Mouse (Mus musculus): Measurements from ENCODE around the gene Tmod2. TPM values are rescaled to one million over a fixed set of nuclear protein-coding genes. Genes with fewer than 3 reads are reported as not detected.

Tmod2 gene
- total and polyA plus RNA-seq, 3 experiments = not detected

DNA sequence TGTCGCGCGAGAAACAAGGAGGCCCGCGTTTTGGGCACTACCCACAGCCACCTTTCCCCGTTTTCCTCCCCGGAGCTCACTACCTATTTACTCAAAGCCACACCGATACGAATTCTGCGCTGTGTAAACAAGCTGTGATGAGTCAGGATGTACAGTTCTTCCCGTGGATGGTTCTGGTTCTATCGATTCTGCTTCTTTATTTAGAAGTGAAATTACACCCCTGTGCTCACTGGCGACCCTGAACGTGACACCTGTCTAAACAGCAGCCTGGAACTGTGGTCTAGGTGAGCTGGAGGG, 15.1 kb upstream of the Tmod2 start:
- Histone ChIP-seq H3K79me2 (ENCODE audit: control insufficient read depth, insufficient read depth, low read length, poor library complexity) (no peaks in the 10 kb centered on the region), H3K27ac (ENCODE audit: control insufficient read depth, low read depth, low read length) (no peak overlapping the region), H3K9me3 (replicated peaks; ENCODE audit: insufficient read depth, low read length) (no peaks in the 10 kb centered on the region), H3K9ac (ENCODE audit: control insufficient read depth, low read depth, low read length, poor library complexity, severe bottlenecking) (no peak overlapping the region), H3K4me3 (ENCODE audit: control insufficient read depth in 1 of 2, insufficient read depth in 1 of 2, low read depth in 2 of 2, low read length in 2 of 2) (no peak overlapping the region), H3K4me1 (ENCODE audit: control insufficient read depth in 1 of 2, insufficient read depth in 2 of 2, low read length in 2 of 2) (no peaks in the 10 kb centered on the region), H3K27me3 (ENCODE audit: control insufficient read depth in 1 of 2, insufficient read depth in 2 of 2, low read length in 2 of 2) (no peaks in the 10 kb centered on the region; a peak in 1 of 4 replicates), H3K36me3 (ENCODE audit: control insufficient read depth in 1 of 2, insufficient read depth in 2 of 2, low read length in 2 of 2) (no peaks in the 10 kb centered on the region)
- no peak for DNase-seq (ENCODE audit: low read depth, low spot score)
- TF ChIP-seq CTCF (IDR thresholded peaks at IDR 0.05 in 2 of 3, conservative IDR thresholded peaks at IDR 0.05 in 1 of 3; ENCODE audit: control insufficient read depth in 1 of 3, insufficient read depth in 1 of 3, low read depth in 2 of 3, low read length in 3 of 3, poor library complexity in 1 of 3, severe bottlenecking in 1 of 3) (no peak), CHD1 (IDR thresholded peaks at IDR 0.05; ENCODE audit: low read depth, low read length) (no peak), ZC3H11A (IDR thresholded peaks at IDR 0.05; ENCODE audit: low read depth, low read length) (no peak), MAX (IDR thresholded peaks at IDR 0.05; ENCODE audit: low read length) (no peak), ZNF384 (IDR thresholded peaks at IDR 0.05; ENCODE audit: low read depth, low read length) (no peak), BHLHE40 (IDR thresholded peaks at IDR 0.05; ENCODE audit: borderline replicate concordance, low read depth, low read length) (no peak), GATA1 (IDR thresholded peaks at IDR 0.05; ENCODE audit: low read depth, low read length) (no peak), GABPA (IDR thresholded peaks at IDR 0.05; ENCODE audit: low read depth, low read length) (no peak), TBP (IDR thresholded peaks at IDR 0.05; ENCODE audit: low read depth, low read length) (no peak), HCFC1 (IDR thresholded peaks at IDR 0.05; ENCODE audit: low read depth, low read length) (no peak)

DNA sequence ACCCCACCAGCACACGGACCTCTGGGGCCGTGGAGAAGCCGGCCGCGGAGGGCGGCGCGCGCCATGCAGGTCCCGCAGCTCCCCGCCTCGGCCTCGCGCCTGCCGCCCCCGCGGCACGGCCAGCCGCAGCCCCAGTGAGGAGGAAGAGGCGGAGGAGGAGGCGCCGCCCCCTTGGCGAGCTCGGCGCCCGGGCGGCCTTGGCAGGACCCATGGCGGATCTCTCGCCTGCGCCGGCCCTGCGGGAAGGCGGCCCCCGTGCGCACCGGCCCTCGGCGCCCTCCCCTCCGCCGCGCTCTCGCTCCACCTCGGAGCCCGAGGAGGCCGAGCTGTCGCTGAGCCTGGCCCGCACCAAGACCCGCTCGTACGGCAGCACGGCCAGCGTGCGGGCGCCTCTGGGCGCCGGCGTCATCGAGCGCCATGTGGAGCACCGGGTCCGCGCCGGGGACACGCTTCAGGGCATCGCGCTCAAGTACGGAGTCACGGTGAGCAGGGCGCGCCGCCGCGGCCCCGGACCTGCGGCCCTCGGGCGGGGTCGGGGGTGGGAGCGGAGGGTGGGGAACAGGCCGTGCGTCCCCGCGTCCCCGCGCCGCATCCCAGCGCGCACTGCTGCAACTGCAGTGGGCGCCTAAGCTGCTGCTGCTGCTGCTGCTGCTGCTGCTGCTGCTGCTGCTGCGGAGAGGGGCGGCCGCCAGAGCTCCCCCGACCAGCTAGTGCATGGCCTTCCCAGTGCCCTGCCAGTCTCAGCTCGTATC, 14.6 kb upstream of the Tmod2 start, which contains the start of gene Lysmd2:
Lysmd2 (plus strand) TSS at position 186 of the 752 bp plus-strand sequence.
- no peak for DNase-seq (ENCODE audit: low read depth, low spot score)
- no peaks in the 10 kb centered on the region for H3K36me3 ChIP-seq (ENCODE audit: control insufficient read depth in 1 of 2, insufficient read depth in 2 of 2, low read length in 2 of 2)
- no peaks in the 10 kb centered on the region for H3K4me1 ChIP-seq (ENCODE audit: control insufficient read depth in 1 of 2, insufficient read depth in 2 of 2, low read length in 2 of 2)
- H3K9me3 ChIP-seq (replicated peaks; ENCODE audit: insufficient read depth, low read length) = no peaks in the 10 kb centered on the region
- no peak within 1 kb of the TSS for H3K27ac ChIP-seq (ENCODE audit: control insufficient read depth, low read depth, low read length)
- H3K27me3 ChIP-seq (ENCODE audit: control insufficient read depth in 1 of 2, insufficient read depth in 2 of 2, low read length in 2 of 2) = no peaks in the 10 kb centered on the region; a peak in 1 of 4 replicates
- no peak within 1 kb of the TSS for H3K4me3 ChIP-seq (ENCODE audit: control insufficient read depth in 1 of 2, insufficient read depth in 1 of 2, low read depth in 2 of 2, low read length in 2 of 2)
- no peak within 1 kb of the TSS for H3K9ac ChIP-seq (ENCODE audit: control insufficient read depth, low read depth, low read length, poor library complexity, severe bottlenecking)
- TF ChIP-seq TCF12 (IDR thresholded peaks at IDR 0.05; ENCODE audit: low read depth, low read length) (no peak), GABPA (IDR thresholded peaks at IDR 0.05; ENCODE audit: low read depth, low read length) (no peak), ZMIZ1 (IDR thresholded peaks at IDR 0.05; ENCODE audit: low read depth, low read length) (no peak), ELF1 (IDR thresholded peaks at IDR 0.05; ENCODE audit: low read depth, low read length) (no peak), MAX (IDR thresholded peaks at IDR 0.05; ENCODE audit: low read length) (no peak), MAZ (IDR thresholded peaks at IDR 0.05; ENCODE audit: low read depth, low read length) (no peak), NRF1 (IDR thresholded peaks at IDR 0.05; ENCODE audit: insufficient read depth, low read depth, low read length, poor library complexity, severe bottlenecking) (no peak), MYC (IDR thresholded peaks at IDR 0.05; ENCODE audit: low read depth, low read length) (no peak), CHD2 (IDR thresholded peaks at IDR 0.05; ENCODE audit: low read length) (no peak), UBTF (IDR thresholded peaks at IDR 0.05; ENCODE audit: borderline replicate concordance, insufficient read depth, low read depth, low read length) (no peak), RAD21 (IDR thresholded peaks at IDR 0.05; ENCODE audit: low read depth, low read length) (no peak), POLR2A (IDR thresholded peaks at IDR 0.05; ENCODE audit: control insufficient read depth in 1 of 2, insufficient read depth in 1 of 2, low read depth in 1 of 2, low read length in 2 of 2, poor library complexity in 1 of 2) (no peak)
- no peaks in the 10 kb centered on the region for H3K79me2 ChIP-seq (ENCODE audit: control insufficient read depth, insufficient read depth, low read length, poor library complexity)

Measured in MEL (cell line).